Mouse (Mus musculus): ENCODE data around the gene Prkaa2.

Gene Prkaa2

GRCm38 (mm10) chr4:105109199-105109989, at the start of gene Prkaa2:
TSS of gene Prkaa2 (minus strand) at chr4:105109890.
- DNase-seq = peak; percentile 87

- no peak for DNase-seq
Observed at GRCm38 (mm10) chr4:105159531-105159870, 49.8 kb upstream of the Prkaa2 start.

- no peak for DNase-seq
Observed at GRCm38 (mm10) chr4:105158651-105159530, 49.2 kb upstream of the Prkaa2 start.

GRCm38 (mm10) chr4:105158169-105158555, 48.5 kb upstream of the Prkaa2 start:
- peak; percentile 62 for DNase-seq

- DNase-seq = peak; percentile 83
Observed at GRCm38 (mm10) chr4:105157276-105158168, 47.8 kb upstream of the Prkaa2 start, which contains the start of gene Plpp3. TSS of gene Plpp3 (plus strand) at chr4:105157347.

- no peak for DNase-seq
Observed at GRCm38 (mm10) chr4:105156955-105157275, 47.2 kb upstream of the Prkaa2 start.

GRCm38 (mm10) chr4:105156281-105156680, 46.6 kb upstream of the Prkaa2 start:
- no peak for DNase-seq

GRCm38 (mm10) chr4:105153227-105153626, 43.5 kb upstream of the Prkaa2 start:
- DNase-seq = no peak

GRCm38 (mm10) chr4:105151911-105152690, 42.4 kb upstream of the Prkaa2 start:
- peak; percentile 80 for DNase-seq

GRCm38 (mm10) chr4:105149492-105149891, 39.8 kb upstream of the Prkaa2 start:
- no peak for DNase-seq

GRCm38 (mm10) chr4:105133350-105134050, 23.8 kb upstream of the Prkaa2 start:
- DNase-seq = no peak

- no peak for DNase-seq
Observed at GRCm38 (mm10) chr4:105131756-105132314, 22.1 kb upstream of the Prkaa2 start.

- DNase-seq = no peak
Observed at GRCm38 (mm10) chr4:105129212-105129611, 19.5 kb upstream of the Prkaa2 start.

GRCm38 (mm10) chr4:105122429-105122828, 12.7 kb upstream of the Prkaa2 start:
- DNase-seq = peak; percentile 49

GRCm38 (mm10) chr4:105121081-105121480, 11.4 kb upstream of the Prkaa2 start:
- DNase-seq = peak; percentile 28

- no peak for DNase-seq
Observed at GRCm38 (mm10) chr4:105113468-105113867, 3.8 kb upstream of the Prkaa2 start.

- DNase-seq = no peak
Observed at GRCm38 (mm10) chr4:105113042-105113441, 3.4 kb upstream of the Prkaa2 start.

GRCm38 (mm10) chr4:105111770-105112169, 2.1 kb upstream of the Prkaa2 start:
- no peak for DNase-seq

GRCm38 (mm10) chr4:105110684-105111035, 970 bp upstream of the Prkaa2 start:
- no peak for DNase-seq

- DNase-seq = peak; percentile 69
Observed at GRCm38 (mm10) chr4:105109990-105110683, 447 bp upstream of the Prkaa2 start.

Measured in right cerebral cortex, adult 18-20 months (tissue).